Mouse (Mus musculus): Measurements from ENCODE around the gene Dnaaf5. TPM values are rescaled to one million over a fixed set of nuclear protein-coding genes. Genes with fewer than 3 reads are reported as not detected.

The Dnaaf5 gene
- 1 to 10 TPM; 4.0 to 4.8 TPM for total RNA-seq (2023)

DNA sequence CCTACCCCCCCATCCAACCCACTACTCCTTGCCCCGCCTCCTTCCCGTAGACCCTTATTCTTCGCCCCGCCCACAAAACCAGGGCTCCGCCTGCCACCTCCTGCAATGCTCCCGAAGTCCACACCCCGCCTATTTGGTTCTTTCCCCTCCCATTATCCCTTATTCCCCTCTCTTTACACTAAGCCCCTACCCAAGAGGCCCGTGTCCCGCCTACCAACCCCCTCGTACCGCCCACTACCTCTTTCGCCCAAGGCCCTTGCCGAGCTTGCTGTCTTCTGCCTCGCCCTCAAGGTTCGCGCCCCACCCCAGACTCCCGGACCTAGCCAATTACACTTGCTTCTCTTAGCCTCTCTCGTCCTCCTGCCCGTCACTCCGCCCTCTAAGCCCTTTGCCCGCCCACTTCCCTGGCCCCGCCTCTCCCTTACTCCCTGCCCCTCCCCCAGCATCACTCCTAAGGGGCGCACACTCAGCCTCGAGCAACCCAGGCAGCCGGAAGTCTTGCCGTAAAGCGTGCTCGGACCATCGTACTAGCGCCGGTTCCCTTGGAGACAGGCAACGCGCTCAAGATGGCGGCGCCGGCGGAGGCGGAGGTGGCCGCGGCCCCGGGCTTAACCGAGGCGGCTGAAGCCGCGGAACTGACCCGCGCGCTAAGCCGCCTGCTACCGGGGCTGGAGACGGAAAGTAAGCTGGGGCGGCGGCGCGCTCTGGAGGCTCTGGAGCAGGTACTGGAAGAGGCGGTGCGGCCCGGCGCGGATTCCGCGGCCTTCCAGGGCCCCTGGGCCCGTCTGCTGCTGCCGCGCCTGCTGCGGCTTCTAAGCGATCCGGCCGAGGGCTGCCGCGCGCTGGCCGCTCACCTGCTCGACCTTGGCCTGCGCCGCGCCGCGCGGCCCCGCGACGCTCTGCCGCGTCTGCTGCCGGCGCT is at the start of gene Dnaaf5, which contains the start of gene Prkar1b:
TSS of gene Dnaaf5 (plus strand) at position 543 of the 922 bp plus-strand sequence.
TSS of gene Prkar1b (minus strand) at position 321 of the 922 bp plus-strand sequence.

DNA sequence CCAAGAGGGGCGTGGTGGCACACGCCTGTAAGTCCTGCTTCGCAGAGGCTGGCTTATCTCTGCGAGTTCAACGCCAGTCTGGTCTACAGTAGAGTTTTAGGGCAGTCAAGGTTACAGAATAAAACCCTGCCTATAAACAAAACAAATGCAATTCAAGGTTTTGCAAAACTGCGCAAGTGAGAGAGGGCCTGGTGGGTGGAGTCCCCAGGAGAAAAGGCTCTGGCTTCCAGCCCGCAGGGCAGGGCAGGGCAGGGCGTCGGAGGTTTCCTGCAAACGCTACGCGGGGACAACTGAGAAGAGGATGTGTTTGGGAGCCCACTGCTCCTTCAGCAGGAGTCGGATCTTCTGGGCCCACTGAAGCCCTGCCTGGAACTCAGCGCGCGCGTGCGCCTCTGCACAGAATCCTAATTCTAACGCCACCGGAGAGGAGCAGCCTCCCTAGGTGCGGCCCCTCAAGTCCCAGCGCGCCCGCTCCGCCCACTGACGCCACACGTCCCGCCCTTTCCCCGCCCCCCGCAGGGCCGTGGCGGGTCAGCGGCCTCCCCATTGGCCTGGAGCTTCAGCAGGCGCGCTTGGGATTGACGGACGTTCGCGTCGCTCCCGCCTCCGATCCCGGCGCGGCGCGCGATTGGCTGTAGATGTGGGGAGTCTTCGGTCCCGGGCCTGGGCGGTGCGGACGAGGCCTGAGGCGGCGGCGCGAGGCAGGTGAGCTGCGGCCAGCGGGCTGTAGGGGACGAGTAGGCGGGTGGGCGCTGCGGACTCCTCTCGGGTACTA is 50.2 kb downstream of the Dnaaf5 start, which contains the start of gene Sun1:
TSS of gene Sun1 (plus strand) at position 643 of the 775 bp plus-strand sequence.

Other genes with a start within 250 kb of the Dnaaf5 start
- gene Pdgfa, start 152.9 kb upstream of the Dnaaf5 start, total RNA-seq (2023), result under 1 TPM; 0.24 to 0.44 TPM
- under 1 TPM; 0.35 to 0.53 TPM for gene Prkar1b, start 222 bp upstream of the Dnaaf5 start, total RNA-seq (2023)
- 10 to 100 TPM; 57.5 to 65.3 TPM for gene Sun1, start 50.4 kb downstream of the Dnaaf5 start, total RNA-seq (2023)
- gene Get4, start 102.1 kb downstream of the Dnaaf5 start, total RNA-seq (2023), result 10 to 100 TPM; 31.9 to 34.4 TPM
- 10 to 100 TPM; 77.5 to 95.1 TPM for gene Adap1, start 175.4 kb downstream of the Dnaaf5 start, total RNA-seq (2023)
- 10 to 100 TPM; 25.7 to 26.6 TPM for gene Cox19, start 201.2 kb downstream of the Dnaaf5 start, total RNA-seq (2023)
- not detected for gene Cyp2w1, start 202.4 kb downstream of the Dnaaf5 start, total RNA-seq (2023)
- 10 to 100 TPM in 1 of 2 experiments, 1 to 10 TPM in 1; 9.1 to 10.2 TPM for gene Gpr146, start 227.5 kb downstream of the Dnaaf5 start, total RNA-seq (2023)

Measured in neutrophil, adult 59 days (primary cell).